Mouse (Mus musculus) stomach, embryonic 15.5 days (tissue): ENCODE data around the gene Arsb. TPM values are rescaled to one million over a fixed set of nuclear protein-coding genes. Genes with fewer than 3 reads are reported as not detected.

ENCODE experiments used
- ATAC-seq: fragments of 200-750 bp; cut with Nextera tagmentation; 2 replicates; pipeline ENCODE4 v1.8.0; 2017; ENCODE audit warnings: low read depth, moderate number of reproducible peaks, moderate TSS enrichment; ENCODE audit not compliant: insufficient read depth, low FRiP score
- H3K27ac ChIP-seq: fragments of 300-500 bp; sonication (generic); 2 replicates; pipeline ENCODE4 v1.5.1; 2015; ENCODE audit warnings: mild to moderate bottlenecking, inconsistent platforms
- H3K27me3 ChIP-seq: fragments of 300-500 bp; sonication (generic); replicated peaks from 2 replicates; pipeline ENCODE4 v1.6.1; 2015; ENCODE audit warnings: inconsistent platforms
- H3K36me3 ChIP-seq: fragments of 300-500 bp; sonication (generic); 2 replicates; pipeline ENCODE4 v1.6.1; 2015; ENCODE audit warnings: inconsistent platforms
- H3K4me1 ChIP-seq: fragments of 300-500 bp; sonication (generic); 2 replicates; pipeline ENCODE4 v1.6.1; 2015; ENCODE audit warnings: inconsistent platforms
- H3K4me2 ChIP-seq: fragments of 300-500 bp; sonication (generic); 2 replicates; pipeline ENCODE4 v1.6.1; 2015; ENCODE audit warnings: mild to moderate bottlenecking, inconsistent platforms
- H3K4me3 ChIP-seq: fragments of 300-500 bp; sonication (generic); replicated peaks from 2 replicates; pipeline ENCODE4 v1.5.1; 2015; ENCODE audit warnings: inconsistent platforms
- H3K9ac ChIP-seq: fragments of 300-500 bp; sonication (generic); 2 replicates; pipeline ENCODE4 v1.6.1; 2015; ENCODE audit warnings: inconsistent platforms
- H3K9me3 ChIP-seq: fragments of 300-500 bp; sonication (generic); 2 replicates; pipeline ENCODE4 v1.6.1; 2016; ENCODE audit warnings: inconsistent platforms
- WGBS: fragments of 180-500 bp; shearing (Covaris S2); methylation state at CpG from one replicate; pipeline ENCODE4 v1.1.7; 2015; 5-methylcytosine and 5-hydroxymethylcytosine counted together
- polyA plus RNA-seq: library from polyadenylated mRNA; unstranded; fragments of >200 nt; fragmentation: Nextera tagmentation; extraction: Ambion mirVana; gene quantifications from 2 replicates; pipeline ENCODE4 v1.2.1, GENCODE M21; 2015

Arsb gene
- polyA plus RNA-seq, 1 experiment from 2014 or later = 10.5 TPM

- no peak for ATAC-seq
- Histone ChIP-seq H3K36me3 (no peaks in the 10 kb centered on the region), H3K27ac (no peak overlapping the region), H3K9me3 (no peaks in the 10 kb centered on the region), H3K27me3 (no peaks in the 10 kb centered on the region), H3K4me3 (no peak overlapping the region), H3K4me1 (no peaks in the 10 kb centered on the region), H3K9ac (no peak overlapping the region), H3K4me2 (no peak overlapping the region)
- 81% methylated on average over 5 of the region's 5 CpGs for WGBS
These were observed 108.0 kb downstream of the Arsb start for GRCm38 (mm10) chr13:93879426-93879825.

- Histone ChIP-seq H3K27me3 (no peaks in the 10 kb centered on the region), H3K9me3 (no peaks in the 10 kb centered on the region), H3K9ac (no peak overlapping the region), H3K27ac (no peak overlapping the region), H3K4me3 (no peak overlapping the region), H3K36me3 (no peaks in the 10 kb centered on the region), H3K4me1 (no peaks in the 10 kb centered on the region), H3K4me2 (no peak overlapping the region)
- 86% methylated on average over 3 of the region's 3 CpGs for WGBS
- ATAC-seq = no peak
These were observed 110.7 kb downstream of the Arsb start for GRCm38 (mm10) chr13:93882132-93882531.

GRCm38 (mm10) chr13:93886999-93887398 lies 115.6 kb downstream of the Arsb start:
- WGBS = 92% methylated on average over 5 of the region's 5 CpGs
- H3K27ac ChIP-seq = no peak overlapping the region
- no peaks in the 10 kb centered on the region for H3K4me1 ChIP-seq
- no peak overlapping the region for H3K4me3 ChIP-seq
- ATAC-seq = no peak
- H3K9me3 ChIP-seq = no peaks in the 10 kb centered on the region
- H3K36me3 ChIP-seq = no peaks in the 10 kb centered on the region
- no peaks in the 10 kb centered on the region for H3K27me3 ChIP-seq
- no peak overlapping the region for H3K4me2 ChIP-seq
- no peak overlapping the region for H3K9ac ChIP-seq

GRCm38 (mm10) chr13:93888196-93888595 lies 116.8 kb downstream of the Arsb start:
- Histone ChIP-seq H3K4me3 (no peak overlapping the region), H3K27me3 (no peaks in the 10 kb centered on the region), H3K4me1 (no peaks in the 10 kb centered on the region), H3K9me3 (no peaks in the 10 kb centered on the region), H3K4me2 (no peak overlapping the region), H3K9ac (no peak overlapping the region), H3K27ac (no peak overlapping the region), H3K36me3 (no peaks in the 10 kb centered on the region)
- 92% methylated on average over 2 of the region's 2 CpGs for WGBS
- no peak for ATAC-seq

GRCm38 (mm10) chr13:93888916-93889315 lies 117.5 kb downstream of the Arsb start:
- no peak overlapping the region for H3K4me2 ChIP-seq
- H3K36me3 ChIP-seq = no peaks in the 10 kb centered on the region
- no peak overlapping the region for H3K27ac ChIP-seq
- 80% methylated on average over 3 of the region's 3 CpGs for WGBS
- H3K4me3 ChIP-seq = no peak overlapping the region
- no peak for ATAC-seq
- H3K4me1 ChIP-seq = no peaks in the 10 kb centered on the region
- H3K9ac ChIP-seq = no peak overlapping the region
- H3K27me3 ChIP-seq = no peaks in the 10 kb centered on the region
- no peaks in the 10 kb centered on the region for H3K9me3 ChIP-seq

GRCm38 (mm10) chr13:93889991-93890390 lies 118.6 kb downstream of the Arsb start:
- H3K36me3 ChIP-seq = no peaks in the 10 kb centered on the region
- H3K4me2 ChIP-seq = no peak overlapping the region
- H3K4me1 ChIP-seq = no peaks in the 10 kb centered on the region
- WGBS = 18% methylated on average over 3 of the region's 3 CpGs
- no peak overlapping the region for H3K27ac ChIP-seq
- H3K27me3 ChIP-seq = no peaks in the 10 kb centered on the region
- H3K9me3 ChIP-seq = no peaks in the 10 kb centered on the region
- H3K4me3 ChIP-seq = no peak overlapping the region
- no peak overlapping the region for H3K9ac ChIP-seq
- no peak for ATAC-seq

- Histone ChIP-seq H3K27me3 (no peaks in the 10 kb centered on the region), H3K4me3 (no peak overlapping the region), H3K4me2 (no peak overlapping the region), H3K9ac (no peak overlapping the region), H3K36me3 (no peaks in the 10 kb centered on the region), H3K9me3 (no peaks in the 10 kb centered on the region), H3K27ac (no peak overlapping the region), H3K4me1 (no peaks in the 10 kb centered on the region)
- WGBS = 76% methylated on average over 6 of the region's 6 CpGs
- no peak for ATAC-seq
These were observed 119.8 kb downstream of the Arsb start for GRCm38 (mm10) chr13:93891276-93891675.

- no peak overlapping the region for H3K9ac ChIP-seq
- H3K27ac ChIP-seq = no peak overlapping the region
- WGBS = 83% methylated on average over 7 of the region's 7 CpGs
- no peak for ATAC-seq
- no peaks in the 10 kb centered on the region for H3K9me3 ChIP-seq
- H3K27me3 ChIP-seq = no peaks in the 10 kb centered on the region
- H3K4me1 ChIP-seq = no peaks in the 10 kb centered on the region
- H3K4me2 ChIP-seq = no peak overlapping the region
- H3K4me3 ChIP-seq = no peak overlapping the region
- no peaks in the 10 kb centered on the region for H3K36me3 ChIP-seq
These were observed 120.7 kb downstream of the Arsb start for GRCm38 (mm10) chr13:93892101-93892500.

GRCm38 (mm10) chr13:93894105-93894504 lies 122.7 kb downstream of the Arsb start:
- Histone ChIP-seq H3K4me1 (no peaks in the 10 kb centered on the region), H3K27ac (no peak overlapping the region), H3K4me3 (no peak overlapping the region), H3K9me3 (no peaks in the 10 kb centered on the region), H3K9ac (no peak overlapping the region), H3K4me2 (no peak overlapping the region), H3K36me3 (no peaks in the 10 kb centered on the region), H3K27me3 (no peaks in the 10 kb centered on the region)
- WGBS = 68% methylated on average over 2 of the region's 2 CpGs
- no peak for ATAC-seq

GRCm38 (mm10) chr13:93895430-93895829 lies 124.0 kb downstream of the Arsb start:
- Histone ChIP-seq H3K27me3 (no peaks in the 10 kb centered on the region), H3K4me1 (no peaks in the 10 kb centered on the region), H3K9ac (no peak overlapping the region), H3K4me2 (no peak overlapping the region), H3K27ac (no peak overlapping the region), H3K36me3 (no peaks in the 10 kb centered on the region), H3K4me3 (no peak overlapping the region), H3K9me3 (no peaks in the 10 kb centered on the region)
- no peak for ATAC-seq
- 61% methylated on average over 2 of the region's 2 CpGs for WGBS

- Histone ChIP-seq H3K9ac (no peak overlapping the region), H3K4me3 (0 out of 2 replicates have a peak overlapping the region, but pooled peaks have one; percentile 8), H3K4me2 (peak overlapping the region; percentile 32; the same call in 1 of the 2 replicates), H3K27me3 (no peaks in the 10 kb centered on the region), H3K4me1 (no peaks in the 10 kb centered on the region), H3K9me3 (no peaks in the 10 kb centered on the region), H3K27ac (no peak overlapping the region), H3K36me3 (no peaks in the 10 kb centered on the region)
- no peak for ATAC-seq
- WGBS = 26% methylated on average over 13 of the region's 13 CpGs
These were observed 126.8 kb downstream of the Arsb start for GRCm38 (mm10) chr13:93897943-93898826.

- 81% methylated on average over 3 of the region's 3 CpGs for WGBS
- ATAC-seq = no peak
- no peak overlapping the region for H3K4me2 ChIP-seq
- H3K9me3 ChIP-seq = no peaks in the 10 kb centered on the region
- no peaks in the 10 kb centered on the region for H3K27me3 ChIP-seq
- H3K4me3 ChIP-seq = no peak overlapping the region
- H3K27ac ChIP-seq = no peak overlapping the region
- H3K4me1 ChIP-seq = no peaks in the 10 kb centered on the region
- no peaks in the 10 kb centered on the region for H3K36me3 ChIP-seq
- no peak overlapping the region for H3K9ac ChIP-seq
These were observed 128.2 kb downstream of the Arsb start for GRCm38 (mm10) chr13:93899378-93900256.
